Mouse (Mus musculus): Measurements from ENCODE around the gene Ddit4.
"Not testable (repeated sequence)": the region's sequence is repeated elsewhere in the genome, so short reads cannot be mapped to it uniquely, and the experiment has no call there.

The Ddit4 gene

DNA sequence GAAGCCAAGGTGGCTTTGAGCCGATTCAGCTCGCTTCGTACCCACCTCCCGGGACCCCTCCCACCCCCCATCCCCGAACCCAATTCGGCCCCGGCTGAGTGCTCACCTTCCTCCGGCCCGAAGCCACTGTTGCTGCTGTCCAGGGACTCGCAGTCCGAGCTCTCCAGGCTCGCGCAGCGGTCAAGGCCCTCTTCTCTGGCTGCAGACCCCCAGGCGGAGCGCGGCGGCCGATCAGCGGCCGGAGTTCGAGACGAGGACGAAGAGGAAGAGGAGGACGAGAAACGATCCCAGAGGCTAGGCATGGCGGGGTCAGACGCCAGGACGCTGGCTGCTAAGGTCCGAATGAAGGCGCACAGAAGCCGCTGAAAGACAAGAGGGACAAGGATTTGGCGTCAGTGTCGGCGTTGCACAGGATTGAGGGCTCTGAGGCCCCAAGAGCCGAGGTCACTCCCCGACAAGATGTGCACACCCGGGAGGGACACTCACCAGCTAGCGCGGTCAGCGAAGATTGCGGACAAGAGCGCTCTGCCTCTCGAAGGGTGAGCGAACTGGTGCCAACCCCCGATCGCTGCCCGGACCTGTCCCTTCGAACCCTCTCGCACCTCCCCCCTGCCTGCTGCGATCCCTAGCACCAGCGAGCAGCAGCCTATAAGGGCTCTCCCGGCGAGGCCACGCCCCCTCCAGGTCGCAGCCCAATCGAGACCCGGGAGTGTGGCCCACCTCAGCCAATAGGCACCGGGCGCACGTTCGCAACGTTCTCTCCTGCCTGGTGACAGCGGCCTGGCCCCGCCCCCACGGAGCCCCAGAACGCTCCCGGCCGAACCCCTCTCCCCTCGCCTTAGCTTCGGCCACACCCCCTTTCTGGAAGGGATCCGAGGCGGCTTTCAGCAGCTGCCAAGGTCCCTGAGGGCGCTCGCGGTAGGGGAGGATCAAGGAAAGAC lies at the start of gene Ddit4:
Ddit4 (minus strand) TSS at position 624 of the 941 bp plus-strand sequence.
- peak; percentile 99 for DNase-seq (ENCODE audit: low read depth, low spot score)

DNA sequence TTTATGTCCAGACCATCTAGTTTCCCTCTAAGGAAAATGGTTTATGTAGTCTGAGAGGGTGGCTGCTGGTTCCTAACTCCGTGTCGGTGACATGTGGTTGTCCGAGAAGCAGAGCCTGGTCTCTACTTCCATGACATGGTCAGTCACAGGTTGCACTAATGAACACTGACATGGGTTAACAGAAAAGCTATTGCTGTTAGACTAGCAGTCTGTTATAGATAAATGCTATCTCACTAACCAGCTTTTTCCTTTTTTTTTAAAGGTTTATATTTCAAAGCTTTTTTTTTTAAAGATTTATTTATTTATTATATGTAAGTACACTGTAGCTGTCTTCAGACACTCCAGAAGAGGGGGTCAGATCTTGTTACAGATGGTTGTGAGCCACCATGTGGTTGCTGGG lies 47.4 kb upstream of the Ddit4 start:
- no peak for DNase-seq (ENCODE audit: low read depth, low spot score)

DNA sequence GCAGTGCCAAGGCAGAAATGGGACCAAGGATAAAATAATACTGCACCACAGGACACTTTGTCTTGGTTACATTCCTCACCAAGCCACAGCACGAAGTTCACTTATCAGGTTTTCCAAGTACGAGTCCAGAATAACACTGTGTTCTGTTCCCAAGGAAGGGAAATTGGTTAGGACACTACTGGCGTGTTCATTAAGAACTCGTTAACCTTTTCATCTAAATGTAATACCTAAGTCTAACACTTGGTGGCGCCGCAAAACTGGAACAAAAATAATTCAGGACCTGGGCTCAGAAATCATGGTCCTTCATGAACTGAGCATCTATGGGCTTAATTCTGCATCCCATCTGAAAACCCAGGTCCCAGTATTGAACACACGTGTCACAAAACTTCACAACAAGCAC lies 46.0 kb upstream of the Ddit4 start:
- DNase-seq (ENCODE audit: low read depth, low spot score), result peak; percentile 77

DNA sequence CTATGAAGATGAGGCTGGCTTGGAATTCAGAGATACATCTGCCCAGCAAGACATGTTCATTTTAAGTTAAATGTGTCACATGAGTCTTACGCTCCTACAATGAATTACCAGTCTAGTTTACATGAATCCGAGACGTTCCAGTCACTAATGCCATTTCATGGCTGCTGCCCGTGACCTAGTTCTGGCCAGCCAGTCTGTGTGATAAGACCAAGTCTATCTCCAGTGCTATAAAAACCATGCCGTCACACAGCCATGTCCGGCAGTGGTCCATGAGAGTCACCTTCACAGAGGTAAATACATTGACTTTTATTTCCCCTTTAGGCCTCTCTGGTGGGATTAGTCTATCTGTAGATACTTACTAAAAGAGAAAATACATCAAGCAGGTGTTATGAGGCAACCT lies 44.3 kb upstream of the Ddit4 start:
- no peak for DNase-seq (ENCODE audit: low read depth, low spot score)

DNA sequence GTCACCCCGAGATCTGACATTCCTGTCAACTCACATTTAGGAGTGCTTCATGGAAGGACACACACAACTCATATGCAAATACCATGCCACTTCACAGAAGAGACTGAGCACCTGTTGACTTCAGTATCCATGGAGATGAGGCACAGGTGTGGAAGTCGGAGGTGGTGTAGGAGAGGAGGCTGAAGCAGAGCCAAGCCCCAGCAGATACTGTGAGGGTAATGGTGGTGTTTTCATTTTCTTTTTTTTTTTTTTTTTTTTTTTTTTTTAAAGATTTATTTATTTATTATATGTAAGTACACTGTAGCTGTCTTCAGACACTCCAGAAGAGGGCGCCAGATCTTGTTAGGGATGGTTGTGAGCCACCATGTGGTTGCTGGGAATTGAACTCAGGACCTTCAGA lies 42.2 kb upstream of the Ddit4 start:
- DNase-seq (ENCODE audit: low read depth, low spot score), result not testable (repeated sequence)

DNA sequence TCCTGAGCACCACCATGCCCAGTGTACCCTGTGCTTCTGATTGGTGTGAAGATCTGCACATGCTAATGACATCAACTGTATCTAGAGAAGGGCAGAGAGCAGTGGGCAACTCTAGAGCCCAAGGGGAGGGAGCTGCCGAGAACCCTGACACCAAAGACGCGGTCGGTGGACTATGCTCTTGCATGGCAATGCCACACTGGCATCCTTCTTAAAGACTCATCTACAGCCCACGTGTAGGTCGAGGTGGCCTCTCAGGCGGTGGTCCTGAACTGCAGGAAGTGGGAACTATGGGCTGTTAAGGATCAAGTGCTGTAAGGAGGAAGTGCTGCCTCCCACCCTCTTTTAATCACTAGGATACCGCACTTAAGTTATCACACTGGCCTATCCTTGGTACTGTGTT lies 40.4 kb upstream of the Ddit4 start:
- DNase-seq (ENCODE audit: low read depth, low spot score), result no peak

DNA sequence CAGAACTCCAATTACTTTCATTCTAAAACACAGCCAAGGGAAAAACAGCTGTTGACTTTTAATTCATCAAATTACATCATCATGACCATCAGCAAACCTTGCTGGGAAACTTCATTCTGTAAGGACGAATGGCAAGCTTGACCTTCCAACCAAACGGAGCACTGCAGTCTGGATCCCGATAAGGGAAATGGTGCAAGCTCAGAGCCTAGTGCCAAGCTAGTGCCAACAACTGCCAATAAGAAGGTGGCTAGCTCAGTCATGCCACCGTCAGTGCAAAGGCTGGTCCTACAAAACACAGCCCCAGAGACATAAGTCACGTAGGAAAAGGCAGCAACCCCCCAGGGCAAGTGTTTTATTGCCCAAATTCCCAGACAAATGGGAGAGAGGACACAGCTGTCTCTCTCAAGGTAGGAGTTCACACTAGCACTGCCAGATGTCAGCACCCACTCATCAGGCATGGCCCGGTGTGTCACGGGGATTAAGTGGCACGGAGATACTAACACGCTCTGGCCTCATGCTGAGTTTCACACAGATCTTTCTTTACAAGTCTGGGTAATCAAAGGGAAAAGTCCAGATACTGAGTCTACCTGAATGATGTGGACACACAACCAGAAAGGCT lies 39.7 kb upstream of the Ddit4 start:
- no peak for DNase-seq (ENCODE audit: low read depth, low spot score)

DNA sequence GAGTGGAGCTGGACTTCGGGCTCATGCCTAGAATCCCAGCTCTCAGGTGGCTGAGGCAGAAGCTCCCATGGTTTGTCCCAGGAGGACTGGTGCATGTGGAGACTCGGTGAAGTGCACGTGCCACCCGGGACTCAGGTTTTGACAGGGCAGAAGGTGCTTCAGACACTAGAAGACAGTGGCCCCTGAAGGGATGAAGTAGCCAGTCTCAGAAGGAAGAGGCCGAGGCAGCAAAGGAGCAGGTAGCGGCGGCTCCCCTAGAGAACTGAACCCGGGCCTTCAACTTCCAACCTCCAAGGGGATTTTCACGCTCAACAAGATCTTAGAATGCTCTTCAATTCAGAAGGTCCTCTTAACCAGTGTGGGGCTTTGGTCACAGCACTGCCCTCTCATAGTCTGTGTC lies 38.8 kb upstream of the Ddit4 start:
- DNase-seq (ENCODE audit: low read depth, low spot score), result no peak

DNA sequence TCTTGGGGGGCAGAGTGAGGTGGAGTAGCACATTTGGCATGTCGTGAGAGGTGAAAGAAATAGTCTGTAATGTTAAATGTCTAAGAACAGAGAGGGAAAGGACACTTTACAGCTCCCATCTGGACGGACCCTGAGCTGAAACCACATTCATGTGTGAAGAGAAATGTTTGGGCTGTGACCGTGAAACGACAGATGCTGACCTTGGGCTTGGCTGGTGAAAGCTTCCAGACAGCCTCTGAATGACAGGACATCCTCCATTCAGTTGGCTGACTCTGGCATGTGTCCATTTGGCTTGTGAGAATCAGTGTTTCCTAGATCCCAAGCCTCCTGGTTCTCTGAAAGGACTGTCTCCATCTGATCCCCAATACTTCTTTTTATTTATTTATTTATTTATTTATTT lies 36.4 kb upstream of the Ddit4 start:
- DNase-seq (ENCODE audit: low read depth, low spot score), result no peak

DNA sequence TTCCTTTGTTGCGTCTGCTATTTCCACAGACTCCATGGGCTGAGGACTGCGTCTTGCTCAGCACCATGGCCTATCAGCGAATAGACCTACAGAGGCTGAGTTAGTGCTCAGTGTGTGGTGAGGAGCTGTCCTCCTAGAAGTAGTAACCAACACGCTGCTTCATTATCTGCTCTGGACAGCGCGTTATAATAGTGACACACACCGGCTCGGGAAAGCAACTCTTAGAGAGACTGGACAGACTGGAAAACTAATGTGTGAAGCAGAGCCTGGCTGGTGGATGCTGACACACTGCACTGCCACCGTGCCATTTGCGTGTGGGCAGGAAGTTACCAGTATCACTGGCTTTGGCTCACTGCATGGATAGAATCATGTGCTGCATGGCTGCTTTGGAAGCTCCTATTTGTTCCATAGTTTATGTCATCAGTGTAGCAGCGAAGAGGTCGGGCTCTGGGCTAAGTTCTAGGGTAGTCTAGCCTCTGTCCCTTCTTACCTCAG lies 30.8 kb upstream of the Ddit4 start:
- no peak for DNase-seq (ENCODE audit: low read depth, low spot score)

DNA sequence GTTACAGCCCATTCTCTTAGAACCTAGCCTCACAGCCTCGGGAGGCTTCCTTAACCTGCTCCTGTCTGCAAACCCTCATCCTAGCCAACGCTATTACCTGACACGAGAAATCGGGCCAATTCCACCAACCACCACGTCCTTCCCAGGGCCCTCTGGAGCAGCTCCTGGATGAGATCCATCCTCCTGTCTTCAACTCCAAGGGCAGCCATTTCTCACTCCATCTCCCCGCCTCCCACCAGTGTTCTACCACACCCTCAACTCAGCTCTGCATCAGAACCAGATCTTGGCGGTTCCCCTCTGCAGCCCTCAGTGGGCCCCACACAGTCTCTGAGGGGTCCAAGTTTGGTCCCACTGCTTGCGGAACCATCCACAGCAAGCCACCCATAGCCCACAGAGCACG lies 30.2 kb upstream of the Ddit4 start:
- DNase-seq (ENCODE audit: low read depth, low spot score), result no peak

DNA sequence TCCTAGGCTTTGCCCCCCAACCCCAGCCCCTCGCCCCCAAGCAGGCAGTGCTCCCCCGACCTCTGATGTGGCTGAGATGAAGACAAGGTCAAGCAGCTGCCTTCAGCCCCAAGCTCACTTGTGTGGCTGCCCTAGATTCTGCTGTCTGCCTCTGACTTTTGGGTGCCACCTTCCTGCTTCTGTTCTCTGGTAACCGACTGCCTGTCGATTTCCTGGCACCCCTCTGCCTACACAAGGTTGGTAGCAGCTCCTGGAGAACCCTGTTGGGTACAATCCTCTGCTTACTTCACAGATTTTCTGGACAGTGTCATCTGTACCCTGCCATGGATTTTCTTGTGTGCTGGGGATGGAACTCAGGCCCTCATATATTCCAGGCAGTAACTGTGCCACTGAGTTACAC lies 29.7 kb upstream of the Ddit4 start:
- DNase-seq (ENCODE audit: low read depth, low spot score), result peak; percentile 39

DNA sequence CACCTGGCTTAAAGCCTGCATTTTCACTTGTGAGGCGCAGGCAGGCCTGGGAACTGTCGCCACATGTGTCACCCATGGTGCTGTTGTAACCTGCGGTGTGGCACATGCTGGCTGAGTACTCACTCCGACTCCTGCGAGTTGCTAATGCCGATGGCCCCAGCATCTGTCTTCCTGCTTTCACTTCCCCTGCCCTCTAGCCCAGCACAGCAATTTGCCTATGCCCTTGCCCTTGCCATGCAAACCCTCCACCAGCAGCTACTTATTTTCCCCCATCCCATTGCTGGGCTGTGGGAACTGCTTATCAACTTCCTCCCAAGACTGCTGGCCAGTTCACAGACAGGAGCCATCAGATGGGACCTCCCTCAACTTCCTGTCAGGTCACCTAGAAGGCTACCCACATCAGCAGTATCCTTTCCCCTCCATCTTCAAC lies 29.2 kb upstream of the Ddit4 start:
- peak; percentile 52 for DNase-seq (ENCODE audit: low read depth, low spot score)

DNA sequence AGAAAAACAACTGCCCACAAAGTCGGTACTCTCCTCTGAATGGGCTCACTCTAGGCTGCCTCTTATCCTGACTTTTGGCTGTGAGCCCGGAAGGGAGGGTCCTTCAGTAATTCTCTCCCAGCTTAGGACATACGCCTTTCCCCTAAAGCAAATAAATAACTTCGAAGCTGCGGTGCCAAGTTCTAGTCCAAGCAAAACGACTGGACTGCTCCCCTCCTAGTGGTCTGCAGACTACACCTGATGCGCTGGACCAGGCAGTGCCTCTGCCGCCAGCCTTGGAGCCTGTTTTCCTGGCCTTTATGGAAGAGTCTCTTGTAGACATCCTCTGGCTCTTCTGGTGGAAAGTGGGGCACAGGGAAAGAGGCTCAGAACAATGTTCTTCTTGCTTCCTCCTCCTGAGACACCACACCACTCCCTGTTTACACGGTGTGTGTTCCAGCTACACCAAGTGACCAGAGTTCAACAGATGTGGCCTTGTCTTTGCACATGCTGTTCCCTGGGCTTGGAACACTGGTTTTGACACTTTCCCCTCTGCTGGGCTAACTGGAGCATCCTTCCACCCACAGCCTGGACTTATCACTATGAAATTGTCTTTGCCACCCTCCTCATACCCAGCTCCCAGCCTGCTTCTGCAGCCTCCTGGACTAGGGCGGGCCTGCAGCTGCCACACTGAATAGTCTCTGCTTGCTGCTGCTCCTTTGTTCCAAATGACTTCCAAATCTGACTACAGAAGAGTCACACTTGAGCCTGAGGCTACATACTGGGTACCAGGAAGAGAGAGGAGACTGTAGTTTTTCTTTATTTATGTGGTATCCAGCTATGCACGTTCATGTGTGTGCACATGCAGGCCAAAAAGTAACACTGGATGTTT lies 27.5 kb upstream of the Ddit4 start:
- no peak for DNase-seq (ENCODE audit: low read depth, low spot score)

DNA sequence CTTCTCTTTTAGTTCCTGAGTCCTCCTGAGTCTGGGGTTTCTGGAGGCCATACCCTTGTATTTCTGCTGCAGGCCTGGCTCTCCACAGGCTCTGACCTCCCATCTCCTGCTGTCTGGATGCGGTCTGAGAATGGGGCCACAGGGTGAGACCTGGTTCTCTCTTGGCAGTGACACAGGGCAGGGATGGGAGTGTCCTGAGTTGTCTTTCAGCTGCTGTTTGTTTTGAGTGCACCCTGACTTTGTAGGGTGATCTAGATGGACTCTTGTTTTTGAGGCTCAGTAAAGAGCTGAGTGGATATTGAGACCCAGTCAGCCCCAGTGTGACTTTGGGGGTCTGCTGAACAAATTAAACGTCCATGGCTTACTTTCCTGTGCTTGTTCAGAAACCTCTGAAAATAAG lies 26.8 kb upstream of the Ddit4 start:
- no peak for DNase-seq (ENCODE audit: low read depth, low spot score)

DNA sequence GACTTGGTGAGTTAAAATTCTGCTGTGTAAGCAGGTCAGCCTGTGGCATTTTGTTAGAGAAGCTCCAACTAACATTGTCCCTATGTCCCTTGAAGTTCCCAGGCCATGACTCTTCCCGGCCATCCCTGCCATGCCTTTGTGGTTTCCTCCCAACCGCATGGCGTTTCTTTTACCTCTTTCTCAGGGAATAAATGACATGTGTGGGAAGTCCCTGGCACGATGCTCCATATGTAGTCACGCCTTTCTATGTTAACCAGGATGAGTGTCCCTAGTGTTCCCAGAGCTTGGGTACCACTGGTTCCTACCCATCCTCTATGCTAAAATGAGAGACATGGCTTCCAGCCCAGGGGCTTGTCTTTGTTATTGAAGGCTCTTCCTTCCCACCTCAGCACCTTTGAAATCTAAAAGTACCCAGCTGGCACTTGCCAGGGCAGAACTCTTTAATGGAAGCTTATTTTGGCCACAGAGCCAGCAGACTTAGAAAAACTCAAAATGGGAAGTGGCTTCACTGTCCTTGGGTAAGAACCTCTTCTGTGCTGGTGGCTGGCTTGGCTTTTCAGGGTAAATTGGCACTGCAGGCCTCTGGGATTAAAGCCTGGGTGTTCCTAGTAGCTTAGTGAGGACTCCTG lies 26.2 kb upstream of the Ddit4 start:
- no peak for DNase-seq (ENCODE audit: low read depth, low spot score)

DNA sequence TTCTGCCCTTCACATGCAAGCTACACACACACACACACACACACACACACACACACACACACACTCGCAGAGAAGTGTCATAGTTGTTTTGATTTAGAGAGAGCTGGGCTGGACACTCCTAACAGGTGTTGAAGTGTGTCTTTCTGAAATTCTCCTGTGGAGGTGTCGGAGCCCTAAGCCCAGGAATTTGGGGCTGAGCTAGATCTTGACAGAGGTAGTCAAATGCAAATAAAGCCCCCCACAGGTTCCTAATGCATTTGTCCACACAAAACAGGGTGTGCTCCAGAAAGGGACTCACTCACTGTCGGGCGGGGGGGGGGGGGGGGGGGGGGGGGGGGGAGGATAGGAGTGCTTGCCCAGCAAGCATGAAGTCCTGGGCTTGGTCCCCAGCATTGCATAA lies 25.5 kb upstream of the Ddit4 start:
- no peak for DNase-seq (ENCODE audit: low read depth, low spot score)

DNA sequence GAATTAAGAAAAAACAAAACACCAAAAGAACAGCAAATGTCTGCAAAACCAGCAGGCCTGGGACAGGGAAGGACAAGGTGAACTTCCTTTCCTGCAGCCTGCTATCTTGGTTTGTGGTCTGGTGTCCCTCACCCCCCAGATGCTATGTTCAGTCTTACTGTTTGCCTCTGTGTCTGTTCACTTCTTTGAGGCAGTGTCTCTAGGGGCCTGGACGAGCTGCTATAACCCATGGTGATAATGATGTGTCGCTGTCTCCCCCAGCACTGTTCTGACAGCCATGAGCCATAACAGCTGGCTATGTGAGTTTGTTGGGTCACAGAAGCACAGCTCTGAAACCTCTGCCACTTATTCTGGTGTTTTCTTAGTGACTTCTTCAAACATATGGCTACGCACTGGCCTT lies 23.2 kb upstream of the Ddit4 start:
- DNase-seq (ENCODE audit: low read depth, low spot score), result peak; percentile 75

DNA sequence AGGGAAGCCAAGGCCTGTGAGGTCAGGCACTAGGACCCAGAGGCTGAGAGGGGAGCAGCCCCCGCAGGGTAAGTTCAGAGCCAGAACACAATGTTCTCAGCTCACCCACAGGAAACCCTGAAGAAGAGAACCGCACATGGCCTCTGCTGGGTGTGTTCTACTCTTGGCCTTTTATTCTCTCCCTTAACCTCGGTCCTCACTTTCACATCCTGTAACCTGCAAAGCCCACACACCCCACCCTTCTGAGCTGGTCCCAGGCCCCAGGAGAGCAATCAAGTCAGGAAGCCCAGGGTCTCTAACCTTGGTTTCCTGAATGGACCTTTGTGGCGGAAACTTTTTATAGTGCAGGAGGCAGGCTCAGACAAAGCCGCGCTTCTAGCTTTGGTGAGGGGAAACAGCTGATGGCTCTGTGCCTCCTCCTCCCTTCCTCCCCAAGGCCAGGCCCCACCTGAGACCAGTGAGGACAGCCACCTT lies 22.6 kb upstream of the Ddit4 start:
- DNase-seq (ENCODE audit: low read depth, low spot score), result peak; percentile 87

DNA sequence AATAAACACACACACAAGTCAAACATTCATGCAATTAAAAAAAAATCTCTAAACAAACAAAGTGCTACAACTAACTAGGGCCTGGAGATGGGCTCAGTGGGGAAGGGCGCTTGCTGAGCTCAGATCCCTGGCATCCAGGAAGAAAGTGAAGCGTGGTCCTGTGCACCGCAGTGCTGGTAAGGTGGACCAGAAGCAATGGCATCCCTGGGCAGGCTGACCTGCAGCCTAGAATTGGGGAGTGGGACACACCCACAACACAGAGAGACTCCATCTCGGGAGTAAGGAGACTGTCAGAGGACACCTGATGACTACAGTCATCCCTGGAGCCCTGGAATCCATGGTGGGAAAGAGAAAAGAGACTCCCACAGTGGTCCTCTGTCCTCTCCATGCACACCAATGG lies 21.8 kb upstream of the Ddit4 start:
- no peak for DNase-seq (ENCODE audit: low read depth, low spot score)

DNA sequence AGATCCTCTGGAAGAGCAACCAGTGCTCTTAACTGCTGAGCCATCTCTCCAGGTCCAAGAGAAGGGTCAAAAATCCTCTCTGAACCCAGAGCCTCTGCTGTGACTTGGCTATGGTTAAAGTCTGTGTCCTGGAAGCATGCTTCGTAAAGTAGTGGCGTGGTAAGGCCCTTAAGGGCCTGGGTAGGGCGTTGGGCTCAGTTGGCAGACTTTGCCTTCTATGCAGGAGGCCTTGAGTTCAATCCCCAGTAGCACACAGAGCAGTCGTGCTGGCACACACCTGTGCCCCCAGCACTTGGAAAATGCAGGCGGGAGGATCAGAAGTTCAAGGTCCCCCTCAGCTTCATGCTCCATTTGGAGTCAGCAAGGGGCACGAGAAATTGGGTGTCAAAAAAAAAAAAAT lies 21.4 kb upstream of the Ddit4 start:
- no peak for DNase-seq (ENCODE audit: low read depth, low spot score)

Data from CD4-positive helper T cell, adult 2 months (primary cell).